Mouse (Mus musculus) ES-E14 (cell line): Measurements from ENCODE around the gene Repin1. TPM values are rescaled to one million over a fixed set of nuclear protein-coding genes. Genes with fewer than 3 reads are reported as not detected.

Experiments used
- DNase-seq: peaks from one replicate; pipeline ENCODE4 v3.0.0-alpha.2; 2013; ENCODE audit warnings: low read depth, low spot score
- H3K27ac ChIP-seq: 2 replicates; pipeline ENCODE4 v1.5.1; 2012; ENCODE audit warnings: low read depth, mild to moderate bottlenecking, low read length, moderate library complexity, mixed read lengths; ENCODE audit not compliant: poor library complexity, insufficient read depth, severe bottlenecking
- H3K36me3 ChIP-seq: 2 replicates; pipeline ENCODE4 v1.6.1; 2012; ENCODE audit warnings: mild to moderate bottlenecking, low read length, moderate library complexity, mixed read lengths; ENCODE audit not compliant: control insufficient read depth, poor library complexity, insufficient read depth, severe bottlenecking
- H3K4me1 ChIP-seq, 2 experiments: fragments of 150-350 bp in 1 of 2; sonication (generic) in 1 of 2; 2 replicates each; pipeline ENCODE4 v1.6.1; 2012; ENCODE audit warnings: low read length in 2 of 2, mild to moderate bottlenecking in 1 of 2, mixed read lengths in 1 of 2; ENCODE audit not compliant: control insufficient read depth in 2 of 2, insufficient read depth in 2 of 2, poor library complexity in 1 of 2
- H3K4me3 ChIP-seq, 2 experiments: fragments of 150-350 bp in 1 of 2; sonication (generic) in 1 of 2; 2 replicates each; pipeline ENCODE4 v1.5.1; 2012; ENCODE audit warnings: low read length in 2 of 2, low read depth in 1 of 2, mild to moderate bottlenecking in 1 of 2, mixed read lengths in 1 of 2; ENCODE audit not compliant: insufficient read depth in 1 of 2, poor library complexity in 1 of 2, severe bottlenecking in 1 of 2
- H3K9ac ChIP-seq: 2 replicates; pipeline ENCODE4 v1.6.1; 2012; ENCODE audit warnings: low read depth, mild to moderate bottlenecking, low read length, mixed read lengths; ENCODE audit not compliant: poor library complexity, insufficient read depth, severe bottlenecking
- H3K9me3 ChIP-seq: fragments of 150-350 bp; sonication (generic); 2 replicates; pipeline ENCODE4 v1.6.1; 2012; ENCODE audit warnings: low read depth, mild to moderate bottlenecking, low read length; ENCODE audit not compliant: control insufficient read depth, insufficient read depth
- CHD2 ChIP-seq: IDR thresholded peaks from 2 replicates; pipeline ENCODE4 v1.6.1; 2014; ENCODE audit warnings: mild to moderate bottlenecking, low read depth, low read length, inconsistent platforms
- HCFC1 ChIP-seq: IDR thresholded peaks from 2 replicates; pipeline ENCODE4 v1.6.1; 2012; ENCODE audit warnings: low read length, inconsistent platforms, borderline replicate concordance; ENCODE audit not compliant: insufficient read depth
- MAFK ChIP-seq: IDR thresholded peaks from 2 replicates; pipeline ENCODE4 v1.6.1; 2014; ENCODE audit warnings: mild to moderate bottlenecking, low read depth, low read length, inconsistent platforms; ENCODE audit not compliant: insufficient read depth
- ZC3H11A ChIP-seq: IDR thresholded peaks from 2 replicates; pipeline ENCODE4 v1.6.1; 2012; ENCODE audit warnings: low read depth, mild to moderate bottlenecking, inconsistent platforms, low read length, borderline replicate concordance
- ZNF384 ChIP-seq: IDR thresholded peaks from 2 replicates; pipeline ENCODE4 v1.6.1; 2012; ENCODE audit warnings: low read depth, low read length, inconsistent platforms
- in situ Hi-C, 2 experiments: fragments of 600-800 bp; cut with MboI; formaldehyde crosslinking; loops; one replicate each; pipeline ENCODE4 v1.15.1; 2025; ENCODE audit warnings: low sequenced_read_pairs in 2 of 2, inconsistent platforms in 1 of 2; ENCODE audit not compliant: unreplicated experiment in 2 of 2
- total RNA-seq: library from RNA; depleted of rRNA; stranded (reverse); fragments of 300-350 nt; gene quantifications from 2 replicates; pipeline ENCODE4 v1.2.3, GENCODE M21; 2012

Repin1 gene
- total RNA-seq, 1 experiment, result 17.4 TPM

DNA sequence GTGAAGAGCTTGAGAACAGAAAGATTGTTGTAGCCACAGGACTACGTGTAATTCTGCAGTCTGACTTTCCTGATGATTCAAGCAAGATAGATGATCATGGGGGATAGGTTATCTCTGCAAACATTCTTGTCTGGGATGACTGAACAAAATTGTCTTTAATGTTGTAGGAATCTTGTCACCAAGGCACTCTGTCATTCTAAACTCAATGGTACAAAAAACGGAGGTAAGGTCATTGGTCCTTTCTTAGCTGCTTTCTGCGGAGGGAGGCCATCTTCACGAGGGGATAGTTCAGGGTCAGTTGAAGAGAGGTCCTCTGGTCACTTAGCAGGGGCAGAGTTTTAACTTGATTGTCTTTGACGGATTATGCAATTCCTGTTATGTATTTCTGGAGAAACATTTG is 14.9 kb upstream of the Repin1 start:
- H3K4me1 ChIP-seq, result no peaks in the 10 kb centered on the region
- no peak overlapping the region for H3K27ac ChIP-seq
- DNase-seq, result no peak
- no peaks in the 10 kb centered on the region for H3K9me3 ChIP-seq
- in situ Hi-C loops, result no loop called here
- TF ChIP-seq CHD2 (no peak), ZC3H11A (no peak), ZNF384 (no peak), HCFC1 (no peak), MAFK (no peak)
- H3K4me3 ChIP-seq, result no peak overlapping the region
- no peak overlapping the region for H3K9ac ChIP-seq
- H3K36me3 ChIP-seq, result no peaks in the 10 kb centered on the region

DNA sequence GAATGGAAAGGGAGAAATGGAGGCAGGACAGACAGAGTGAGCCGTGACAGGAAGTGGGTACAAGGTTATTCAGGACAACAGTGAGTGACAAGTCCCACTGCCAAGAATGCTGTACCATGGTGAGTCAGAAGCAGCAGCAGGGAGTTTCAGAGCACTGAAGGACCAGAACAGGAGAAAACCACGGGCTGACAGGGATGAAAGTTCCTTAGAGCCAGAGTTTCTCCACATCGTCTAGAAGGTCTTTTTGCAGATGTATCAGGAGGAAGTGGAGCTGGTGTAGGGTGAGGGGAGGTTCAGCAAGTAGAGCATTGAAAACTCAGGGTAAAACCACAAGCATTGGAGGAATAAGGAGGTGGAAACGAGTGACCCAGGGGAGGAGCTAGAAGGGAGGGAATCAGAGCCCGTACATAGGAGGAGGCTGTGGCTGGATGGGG is 14.5 kb upstream of the Repin1 start:
- TF ChIP-seq MAFK (no peak), HCFC1 (no peak), CHD2 (no peak), ZNF384 (no peak), ZC3H11A (no peak)
- Histone ChIP-seq H3K9me3 (no peaks in the 10 kb centered on the region), H3K4me3 (no peak overlapping the region), H3K4me1 (no peaks in the 10 kb centered on the region), H3K27ac (no peak overlapping the region), H3K36me3 (no peaks in the 10 kb centered on the region), H3K9ac (no peak overlapping the region)
- in situ Hi-C loops, result no loop called here
- DNase-seq, result no peak

GRCm38 (mm10) chr6:48581257-48581656 is 12.4 kb upstream of the Repin1 start:
- H3K36me3 ChIP-seq, result no peaks in the 10 kb centered on the region
- H3K27ac ChIP-seq, result no peak overlapping the region
- no peaks in the 10 kb centered on the region for H3K9me3 ChIP-seq
- H3K4me3 ChIP-seq, result no peak overlapping the region
- H3K9ac ChIP-seq, result no peak overlapping the region
- DNase-seq, result no peak
- no peaks in the 10 kb centered on the region for H3K4me1 ChIP-seq
- TF ChIP-seq MAFK (no peak), HCFC1 (no peak), ZC3H11A (no peak), ZNF384 (no peak), CHD2 (no peak)
- in situ Hi-C loops, result no loop called here

DNA sequence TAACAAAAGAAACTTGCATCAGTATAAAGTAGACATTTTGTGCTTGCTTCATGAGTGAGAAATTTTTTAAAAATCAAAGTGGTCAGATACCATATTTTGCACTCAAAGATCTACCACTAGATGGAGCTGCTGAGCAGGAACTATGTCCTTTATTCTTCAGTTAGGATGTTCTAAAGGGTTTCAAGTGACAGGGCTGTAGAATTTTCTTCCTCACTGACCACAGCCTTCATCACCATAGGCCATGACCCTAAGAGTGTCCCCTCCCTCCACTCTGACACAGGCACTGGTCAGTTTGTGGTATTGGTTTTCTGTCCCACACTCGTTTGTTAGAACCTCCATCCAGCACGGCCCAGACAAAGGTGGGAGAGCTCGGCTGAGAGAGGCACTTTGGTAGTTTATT is 11.6 kb upstream of the Repin1 start:
- no peaks in the 10 kb centered on the region for H3K4me1 ChIP-seq
- H3K9ac ChIP-seq, result no peak overlapping the region
- H3K4me3 ChIP-seq, result no peak overlapping the region
- no peaks in the 10 kb centered on the region for H3K36me3 ChIP-seq
- no peak overlapping the region for H3K27ac ChIP-seq
- no peak for DNase-seq
- TF ChIP-seq ZC3H11A (no peak), HCFC1 (no peak), ZNF384 (no peak), MAFK (no peak), CHD2 (no peak)
- in situ Hi-C loops, result no loop called here
- H3K9me3 ChIP-seq, result no peaks in the 10 kb centered on the region

GRCm38 (mm10) chr6:48589194-48589750 is 4.4 kb upstream of the Repin1 start, which contains the start of gene Gm45021:
TSS of gene Gm45021 (plus strand) at chr6:48589610.
- H3K9me3 ChIP-seq, result no peaks in the 10 kb centered on the region
- H3K27ac ChIP-seq, result no peak within 1 kb of the TSS
- DNase-seq, result no peak
- H3K4me1 ChIP-seq, result no peaks in the 10 kb centered on the region; a peak in 1 of 4 replicates
- no peaks in the 10 kb centered on the region for H3K36me3 ChIP-seq
- in situ Hi-C loops, result no loop called here
- TF ChIP-seq CHD2, result no peak
- TF ChIP-seq ZNF384, result no peak
- TF ChIP-seq HCFC1, result no peak
- TF ChIP-seq ZC3H11A, result no peak
- no peak for TF ChIP-seq MAFK
- no peak within 1 kb of the TSS for H3K9ac ChIP-seq
- no peak within 1 kb of the TSS for H3K4me3 ChIP-seq
